Mouse (Mus musculus): ENCODE measurements around the gene Tsga8. TPM values are rescaled to one million over a fixed set of nuclear protein-coding genes. Genes with fewer than 3 reads are reported as not detected.

Gene Tsga8
- not detected in 2 replicates for total RNA-seq (2014; rRNA removed)
- polyA plus RNA-seq (2015; fragmentation: Nextera tagmentation; extraction: Ambion mirVana), result not detected in 2 replicates

GRCm38 (mm10) chrX:83487598-83487997 is at the start of gene Tsga8:
Tsga8 (minus strand) TSS chrX:83487924.
- ATAC-seq (ENCODE audit: low FRiP score), result no peak
- H3K9ac ChIP-seq (replicated peaks; ENCODE audit: low read length, poor library complexity, severe bottlenecking), result no peak within 1 kb of the TSS
- WGBS, result 91% methylated on average over 15 of the region's 15 CpGs
- no peaks in the 10 kb centered on the region for H3K27me3 ChIP-seq (ENCODE audit: insufficient read depth, low read length)
- no peaks in the 10 kb centered on the region for H3K36me3 ChIP-seq (ENCODE audit: insufficient read depth, low read length)
- TF ChIP-seq CTCF (IDR thresholded peaks at IDR 0.05), result no peak
- H3K4me2 ChIP-seq (ENCODE audit: low read depth, low read length, poor library complexity, severe bottlenecking), result no peak within 1 kb of the TSS
- H3K9me3 ChIP-seq (ENCODE audit: low read length), result no peaks in the 10 kb centered on the region
- no peak within 1 kb of the TSS for H3K4me3 ChIP-seq (ENCODE audit: low read depth, low read length)
- H3K27ac ChIP-seq (ENCODE audit: low read depth, low read length), result no peak within 1 kb of the TSS
- DNase-seq (ENCODE audit: low spot score), result no peak
- no peaks in the 10 kb centered on the region for H3K4me1 ChIP-seq (ENCODE audit: insufficient read depth, low read length)

Data from midbrain, postnatal 0 days (tissue).